In the genomic region with DNA sequence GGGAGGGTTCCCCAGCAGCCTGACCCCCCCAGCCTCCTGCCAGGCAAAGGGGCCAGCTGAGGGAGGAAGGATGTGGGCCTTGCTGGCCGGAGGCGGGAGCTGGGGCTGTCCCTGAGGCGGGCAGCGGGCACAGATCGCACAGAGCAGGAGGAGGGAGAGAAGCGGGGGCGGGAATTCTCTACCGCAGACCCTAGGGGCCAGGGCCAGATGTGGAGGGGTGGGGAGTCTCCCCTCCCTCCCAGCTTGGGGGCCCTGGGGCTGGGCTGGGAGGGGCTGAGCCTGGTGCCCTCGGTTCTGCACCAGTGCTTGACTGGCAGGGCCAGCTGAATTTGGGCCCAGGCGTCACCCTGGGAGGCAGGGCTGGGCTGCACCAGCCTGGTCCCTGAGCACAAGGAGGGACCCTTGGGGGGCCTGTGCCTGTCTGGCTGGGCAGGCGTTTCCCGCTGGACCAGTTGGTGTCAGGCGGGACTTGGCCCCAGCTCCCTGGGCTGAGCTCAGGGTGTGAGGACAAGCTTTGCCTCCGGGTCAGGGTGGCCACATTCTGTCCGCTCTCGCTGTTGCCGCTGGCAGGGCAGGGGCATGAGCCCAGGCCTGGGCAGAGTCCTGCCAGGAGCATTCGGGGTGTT, we compare ENCODE assay signal across 8 mouse cellular contexts. TPM values are rescaled to one million over a fixed set of nuclear protein-coding genes. Genes with fewer than 3 reads are reported as not detected.
DNase-seq lines count a peak whose midpoint lies in the region; ATAC-seq and TF ChIP-seq lines count a peak whose summit lies in the region.

No protein-coding gene starts in this region.

- POLR2A ChIA-PET in Patski (lab: Charles Lee) = interaction anchor here (0.9 to 4.5 kb wide), 5 partner anchors 11 to 69 kb away, joined by 3 to 30 read pairs (median 5); no protein-coding TSS in a partner anchor

- H3K4me3 ChIP-seq in embryonic facial prominence, embryonic 13.5 days = peak overlapping the region; percentile 91
- H3K4me3 ChIP-seq in heart, embryonic 14.5 days (ENCODE audit: control insufficient read depth in 1 of 2, insufficient read depth in 1 of 2, low read depth in 1 of 2, low read length in 2 of 2) = peak overlapping the region; percentile 90 to 97
- peak overlapping the region; percentile 96 for H3K4me3 ChIP-seq in kidney, embryonic 16.5 days (ENCODE audit: low read length)
- H3K4me3 ChIP-seq in lung, embryonic 16.5 days (ENCODE audit: low read length) = peak overlapping the region; percentile 94

- peak; percentile 38 for ATAC-seq in Patski
- ATAC-seq in embryonic facial prominence, embryonic 13.5 days (ENCODE audit: insufficient number of reproducible peaks, insufficient read depth, low FRiP score, low TSS enrichment, low read depth) = peak; percentile 29
- peak; percentile 31 for ATAC-seq in heart, embryonic 14.5 days (ENCODE audit: insufficient number of reproducible peaks, insufficient read depth, low FRiP score, low read depth)
- peak; percentile 70 for ATAC-seq in kidney, embryonic 16.5 days (ENCODE audit: low FRiP score, low TSS enrichment)
- ATAC-seq in lung, embryonic 16.5 days (ENCODE audit: low read depth) = peak; percentile 24
- no peak for ATAC-seq in monocyte, adult 5-6 weeks (replicated peaks; ENCODE audit: insufficient number of reproducible peaks, low FRiP score, low TSS enrichment, poor library complexity, severe bottlenecking)

- no peaks in the 10 kb centered on the region for H3K27me3 ChIP-seq in Patski
- H3K27me3 ChIP-seq in embryonic facial prominence, embryonic 13.5 days = peaks cover 17% of the 10 kb centered on the region
- H3K27me3 ChIP-seq in heart, embryonic 14.5 days (ENCODE audit: control insufficient read depth, insufficient read depth, low read length) = no peaks in the 10 kb centered on the region
- peaks cover 12% of the 10 kb centered on the region for H3K27me3 ChIP-seq in kidney, embryonic 16.5 days (ENCODE audit: insufficient read depth, low read length)
- peaks cover 18% of the 10 kb centered on the region; the same call in 1 of the 2 replicates for H3K27me3 ChIP-seq in lung, embryonic 16.5 days (ENCODE audit: control insufficient read depth, insufficient read depth, low read depth, low read length)

- H3K4me2 ChIP-seq in embryonic facial prominence, embryonic 13.5 days = peak overlapping the region; percentile 94
- H3K4me2 ChIP-seq in heart, embryonic 14.5 days (ENCODE audit: low read length) = peak overlapping the region; percentile 88
- H3K4me2 ChIP-seq in kidney, embryonic 16.5 days (replicated peaks; ENCODE audit: low read depth, low read length) = peak overlapping the region; percentile 82
- peak overlapping the region; percentile 91 for H3K4me2 ChIP-seq in lung, embryonic 16.5 days (ENCODE audit: low read depth, low read length)

- no peaks in the 10 kb centered on the region for H3K36me3 ChIP-seq in embryonic facial prominence, embryonic 13.5 days
- 0 out of 2 replicates have a peak, but pooled peaks cover 5% of the 10 kb centered on the region for H3K36me3 ChIP-seq in heart, embryonic 14.5 days (ENCODE audit: control insufficient read depth, insufficient read depth, low read length)
- 0 out of 2 replicates have a peak, but pooled peaks cover 3% of the 10 kb centered on the region for H3K36me3 ChIP-seq in kidney, embryonic 16.5 days (ENCODE audit: insufficient read depth, low read length)
- 0 out of 2 replicates have a peak, but pooled peaks cover 2% of the 10 kb centered on the region for H3K36me3 ChIP-seq in lung, embryonic 16.5 days (ENCODE audit: control insufficient read depth, insufficient read depth, low read length)

- peak overlapping the region; percentile 98 for H3K27ac ChIP-seq in embryonic facial prominence, embryonic 13.5 days
- peak overlapping the region; percentile 50 to 97 for H3K27ac ChIP-seq in heart, embryonic 14.5 days (replicated peaks in 1 of 2; ENCODE audit: control insufficient read depth in 1 of 2, insufficient read depth in 1 of 2, low read depth in 2 of 2, low read length in 2 of 2)
- peak overlapping the region; percentile 97 for H3K27ac ChIP-seq in kidney, embryonic 16.5 days (ENCODE audit: low read length)
- peak overlapping the region; percentile 97 for H3K27ac ChIP-seq in lung, embryonic 16.5 days (ENCODE audit: low read length)

- H3K4me1 ChIP-seq in embryonic facial prominence, embryonic 13.5 days = peaks cover 60% of the 10 kb centered on the region
- H3K4me1 ChIP-seq in heart, embryonic 14.5 days (ENCODE audit: control insufficient read depth in 2 of 2, insufficient read depth in 2 of 2, low read length in 2 of 2) = peaks cover 42 to 57% of the 10 kb centered on the region in 2 experiments
- peaks cover 63% of the 10 kb centered on the region for H3K4me1 ChIP-seq in kidney, embryonic 16.5 days (ENCODE audit: insufficient read depth, low read length)
- peaks cover 61% of the 10 kb centered on the region for H3K4me1 ChIP-seq in lung, embryonic 16.5 days (replicated peaks; ENCODE audit: control insufficient read depth, insufficient read depth, low read length)

- peak overlapping the region; percentile 100 for H3K9ac ChIP-seq in embryonic facial prominence, embryonic 13.5 days
- peak overlapping the region; percentile 99 for H3K9ac ChIP-seq in heart, embryonic 14.5 days (ENCODE audit: low read length)
- H3K9ac ChIP-seq in kidney, embryonic 16.5 days (replicated peaks; ENCODE audit: low read length) = peak overlapping the region; percentile 99
- peak overlapping the region; percentile 99 for H3K9ac ChIP-seq in lung, embryonic 16.5 days (ENCODE audit: low read length)

- no peak for TF ChIP-seq CTCF in Patski (IDR thresholded peaks at IDR 0.05)

- DNase-seq in 3T3-L1 (ENCODE audit: low read depth, low spot score) (peak; percentile 74), Patski (ENCODE audit: low read depth, low spot score) (no peak)
- peak; percentile 61 to 63 for DNase-seq in right cerebral cortex, postnatal 36 days (ENCODE audit: low spot score in 2 of 2)

- H3K9me3 ChIP-seq in embryonic facial prominence, embryonic 13.5 days = no peaks in the 10 kb centered on the region
- H3K9me3 ChIP-seq in heart, embryonic 14.5 days (ENCODE audit: control insufficient read depth, low read length) = no peaks in the 10 kb centered on the region
- no peaks in the 10 kb centered on the region for H3K9me3 ChIP-seq in kidney, embryonic 16.5 days (ENCODE audit: low read length)
- H3K9me3 ChIP-seq in lung, embryonic 16.5 days (ENCODE audit: control insufficient read depth, low read length) = no peaks in the 10 kb centered on the region

- CTCF ChIA-PET in Patski (lab: Charles Lee) = interaction anchor here (1.1 to 1.3 kb wide), 4 partner anchors 19 to 187 kb away, joined by 3 to 5 read pairs (median 3); no protein-coding TSS in a partner anchor

- in situ Hi-C loops in Patski (cut with MboI; ENCODE audit: low pct_unique_long_range_greater_than_20kb) = loop anchor here (5.0 kb wide), 1 partner anchor 44 kb away; no protein-coding TSS in a partner anchor

- 5% methylated on average over 16 of the region's 18 CpGs for WGBS in embryonic facial prominence, embryonic 13.5 days
- WGBS in heart, embryonic 14.5 days = 5% methylated on average over 18 of the region's 18 CpGs
- 2% methylated on average over 12 of the region's 18 CpGs for WGBS in kidney, embryonic 16.5 days
- 3% methylated on average over 13 of the region's 18 CpGs for WGBS in lung, embryonic 16.5 days

RNA-seq across cellular contexts. Expression of a gene that starts 2.3 kb away (rescaled TPM):
- polyA plus RNA-seq in Patski (2021) = 25.6 TPM
- 12.8 and 14.3 TPM in 2 replicates for polyA plus RNA-seq in embryonic facial prominence, embryonic 13.5 days (2015; fragmentation: Nextera tagmentation; extraction: Ambion mirVana)
- 7.1 and 9.0 TPM in 2 replicates for polyA plus RNA-seq in heart, embryonic 14.5 days (2014; fragmentation: Nextera tagmentation; extraction: Ambion mirVana)
- polyA plus RNA-seq in kidney, embryonic 16.5 days (2015; fragmentation: Nextera tagmentation; extraction: Ambion mirVana) = 9.8 and 11.7 TPM in 2 replicates
- polyA plus RNA-seq in lung, embryonic 16.5 days (2015; fragmentation: Nextera tagmentation; extraction: Ambion mirVana) = 8.0 and 8.2 TPM in 2 replicates
- 2.8 to 13.7 TPM (median 3.3 TPM) in 3 replicates for total RNA-seq in monocyte, adult 5-6 weeks (2017)

RNA-seq across cellular contexts. Expression of a gene that starts 39.5 kb away (rescaled TPM):
- polyA plus RNA-seq in Patski (2021) = not detected
- polyA plus RNA-seq in embryonic facial prominence, embryonic 13.5 days (2015; fragmentation: Nextera tagmentation; extraction: Ambion mirVana) = 0.10 and 0.28 TPM in 2 replicates
- polyA plus RNA-seq in heart, embryonic 14.5 days (2014; fragmentation: Nextera tagmentation; extraction: Ambion mirVana) = 0.18 and 0.74 TPM in 2 replicates
- 0.44 and 0.58 TPM in 2 replicates for polyA plus RNA-seq in kidney, embryonic 16.5 days (2015; fragmentation: Nextera tagmentation; extraction: Ambion mirVana)
- 0.79 and 1.2 TPM in 2 replicates for polyA plus RNA-seq in lung, embryonic 16.5 days (2015; fragmentation: Nextera tagmentation; extraction: Ambion mirVana)
- 266 TPM in 3 replicates for total RNA-seq in monocyte, adult 5-6 weeks (2017)
